Mouse (Mus musculus): ENCODE data around the gene Pde4d.

The Pde4d gene

DNA sequence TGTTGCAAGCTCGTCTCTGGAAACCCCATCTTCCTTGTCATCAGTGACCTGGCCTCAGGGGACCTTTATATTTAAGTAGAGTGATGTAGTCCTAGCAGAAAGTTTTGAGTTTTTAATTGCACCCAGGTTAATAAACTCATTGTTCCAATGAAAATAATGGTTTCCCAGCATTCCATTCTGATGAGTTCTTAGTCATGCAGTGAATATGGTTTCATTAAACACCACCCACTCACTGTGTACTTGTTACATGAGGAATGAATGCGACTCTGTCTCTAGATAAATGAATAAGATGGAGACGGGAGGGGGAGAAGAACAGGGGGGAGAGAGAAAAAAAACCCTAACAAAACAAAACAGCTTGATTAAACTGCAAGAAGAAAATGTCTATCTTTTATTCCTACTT, 148.9 kb downstream of the Pde4d start:
- no peak for DNase-seq (ENCODE audit: low read depth, low spot score)

DNA sequence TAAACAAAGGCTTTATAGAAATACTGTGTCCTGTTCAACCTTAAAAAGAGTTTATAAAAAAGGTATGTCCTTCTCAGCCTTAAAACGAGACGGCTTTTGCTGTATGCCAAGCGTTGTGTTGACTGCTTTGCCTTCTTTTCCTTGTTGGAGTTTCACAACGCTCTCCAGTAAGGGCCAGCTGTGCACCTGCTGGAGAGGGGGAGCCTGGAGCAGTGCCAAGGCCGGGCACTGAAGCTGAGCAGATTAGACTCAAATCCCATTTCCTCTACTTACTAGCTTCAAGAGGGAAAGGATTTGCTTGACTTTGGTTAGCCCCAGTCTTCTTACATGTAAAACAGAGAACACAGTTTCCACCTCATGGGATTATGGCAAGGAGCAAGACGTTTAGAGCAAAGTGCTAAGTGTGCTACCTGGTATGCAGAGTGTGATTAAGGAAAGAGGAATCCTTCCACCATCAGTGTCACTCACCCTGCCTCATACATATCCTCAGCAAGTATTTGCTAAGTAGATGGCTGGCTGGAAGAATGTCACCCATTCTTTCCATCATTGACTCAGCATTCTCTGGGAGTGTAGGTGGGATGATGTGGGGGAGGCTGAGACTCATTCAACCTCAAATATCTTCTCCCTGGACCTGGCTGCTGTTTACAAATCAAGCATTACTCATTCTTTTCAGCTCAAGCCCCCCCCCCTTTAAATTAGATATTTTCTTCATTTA, 149.6 kb downstream of the Pde4d start:
- DNase-seq (ENCODE audit: low read depth, low spot score), result no peak

DNA sequence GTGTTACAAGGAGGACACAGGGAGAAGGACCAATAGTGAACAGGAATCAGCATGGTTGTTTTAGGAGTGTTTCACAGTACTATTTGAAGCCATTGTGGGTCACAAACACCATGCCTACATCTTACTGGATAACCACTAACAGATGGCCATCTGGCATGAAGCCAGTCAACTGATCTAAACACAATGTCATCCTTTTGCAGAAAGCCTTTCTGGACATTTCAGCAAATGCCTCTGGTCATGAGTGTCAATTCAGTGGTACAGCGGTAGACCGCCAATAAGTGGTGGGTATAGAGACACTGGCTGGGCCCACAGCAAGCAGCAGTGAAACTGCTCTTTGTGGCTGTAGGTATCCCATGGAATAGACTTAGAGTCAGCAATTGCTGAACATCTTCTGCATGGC, 151.3 kb downstream of the Pde4d start:
- no peak for DNase-seq (ENCODE audit: low read depth, low spot score)

DNA sequence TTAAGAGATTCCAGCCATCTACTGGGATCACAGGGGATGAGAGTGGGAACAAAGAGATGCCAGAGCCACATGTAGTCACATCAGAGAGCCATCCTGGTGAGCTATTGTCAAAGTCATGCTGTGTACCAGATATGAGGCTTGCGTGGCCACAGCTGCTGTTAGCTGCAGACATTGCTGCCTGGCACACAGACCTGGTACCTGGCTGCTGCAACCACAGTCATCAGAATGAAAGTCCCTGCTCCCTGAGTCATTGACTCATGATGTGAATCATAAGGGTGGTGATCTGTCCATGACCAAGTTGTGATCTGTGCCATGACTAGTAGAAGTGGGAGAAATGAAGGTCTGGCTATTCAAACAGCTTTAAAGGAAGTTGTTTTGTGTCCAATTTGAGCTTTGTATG, 153.8 kb downstream of the Pde4d start:
- no peak for DNase-seq (ENCODE audit: low read depth, low spot score)

DNA sequence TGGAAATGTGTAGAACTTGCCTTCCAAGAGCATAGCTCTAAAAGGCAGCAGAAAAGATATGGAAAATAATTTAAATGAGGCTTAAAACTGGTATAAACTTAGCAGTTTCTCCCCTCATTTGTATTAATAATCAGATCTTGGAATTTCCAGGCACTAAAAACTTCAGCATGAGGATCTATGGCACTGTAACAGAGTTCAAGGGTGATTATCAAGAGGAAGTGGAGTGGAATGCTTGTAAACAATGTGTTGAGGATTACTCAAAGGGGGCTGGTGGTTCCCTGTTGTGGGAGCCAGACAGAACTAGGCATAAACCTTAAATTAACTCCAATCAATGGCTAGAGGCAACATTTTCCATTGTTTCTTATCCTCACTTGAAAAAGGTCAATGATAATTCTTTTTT, 154.5 kb downstream of the Pde4d start:
- DNase-seq (ENCODE audit: low read depth, low spot score), result no peak

DNA sequence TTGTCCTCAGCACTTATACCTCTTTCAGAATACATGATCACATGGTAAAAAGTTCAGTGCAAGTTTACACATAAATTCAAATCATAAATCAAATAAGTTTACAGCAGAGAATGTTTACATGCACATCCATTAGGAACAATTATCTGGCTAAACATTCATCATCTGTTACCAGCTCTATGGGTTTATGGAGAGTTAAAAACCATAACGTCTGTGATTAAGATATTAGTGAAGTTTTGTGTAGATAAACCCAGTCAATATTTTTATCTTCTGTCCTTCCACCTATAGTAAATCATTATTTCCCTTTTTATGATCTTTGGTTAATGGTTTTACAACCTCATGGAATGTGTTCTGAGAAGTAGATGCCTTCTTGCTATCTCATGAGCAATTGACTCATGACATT, 168.5 kb downstream of the Pde4d start:
- no peak for DNase-seq (ENCODE audit: low read depth, low spot score)

DNA sequence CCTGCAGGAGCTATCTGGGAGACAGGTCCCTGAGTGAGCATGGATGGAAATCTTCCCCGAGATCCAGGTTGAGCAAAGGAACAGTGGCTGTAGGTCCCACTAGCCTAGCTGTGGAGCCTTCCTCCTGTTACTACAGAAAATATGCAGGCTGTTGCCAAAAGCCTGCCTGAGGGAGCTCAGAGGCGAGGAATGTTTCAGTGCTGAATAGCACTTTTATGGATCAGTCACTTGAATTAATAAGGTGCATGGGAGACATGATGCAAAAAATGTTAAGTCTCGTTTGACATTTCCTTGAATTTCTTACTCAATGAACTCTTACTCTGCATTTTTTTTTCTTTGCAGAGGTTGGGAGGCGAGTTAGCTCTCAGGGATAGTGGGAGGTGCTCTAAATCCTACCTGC, 172.9 kb downstream of the Pde4d start:
- DNase-seq (ENCODE audit: low read depth, low spot score), result no peak

DNA sequence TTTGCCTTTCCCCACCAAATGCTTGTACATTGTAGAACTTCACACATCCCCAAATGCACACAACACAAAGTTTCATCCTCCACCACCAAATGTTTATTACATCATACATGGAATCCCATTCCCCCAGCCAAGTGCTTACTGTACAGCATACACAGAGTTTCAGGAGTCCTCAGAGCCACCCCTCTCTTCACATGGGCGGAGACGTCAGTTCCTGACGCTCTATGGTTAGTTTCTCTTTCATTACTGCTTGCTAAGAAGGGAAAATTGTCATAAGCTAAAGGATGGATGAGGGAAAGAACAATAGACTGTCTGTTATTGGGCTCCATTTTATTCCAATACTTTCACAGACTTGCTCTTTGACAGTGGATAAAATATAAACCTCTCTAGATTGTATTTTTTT, 174.2 kb downstream of the Pde4d start:
- no peak for DNase-seq (ENCODE audit: low read depth, low spot score)

DNA sequence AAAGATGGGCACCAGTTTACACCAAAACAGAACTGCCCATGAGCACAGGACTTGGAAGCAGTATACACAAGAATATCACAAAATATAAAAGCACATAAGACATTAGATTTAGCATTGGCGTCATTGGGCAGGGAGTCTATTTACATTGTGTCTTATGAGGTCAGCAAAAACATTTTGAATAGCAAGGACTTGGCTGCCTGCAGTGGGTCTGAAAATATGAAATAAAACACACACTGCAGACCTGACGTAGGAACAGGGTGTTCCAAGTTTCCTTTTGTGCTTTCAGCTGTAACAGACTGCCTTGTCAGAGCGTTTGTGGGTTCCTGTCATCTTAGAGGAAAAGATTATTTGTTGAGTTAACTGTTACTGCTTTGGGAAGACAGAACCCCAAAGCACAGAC, 176.4 kb downstream of the Pde4d start:
- no peak for DNase-seq (ENCODE audit: low read depth, low spot score)

DNA sequence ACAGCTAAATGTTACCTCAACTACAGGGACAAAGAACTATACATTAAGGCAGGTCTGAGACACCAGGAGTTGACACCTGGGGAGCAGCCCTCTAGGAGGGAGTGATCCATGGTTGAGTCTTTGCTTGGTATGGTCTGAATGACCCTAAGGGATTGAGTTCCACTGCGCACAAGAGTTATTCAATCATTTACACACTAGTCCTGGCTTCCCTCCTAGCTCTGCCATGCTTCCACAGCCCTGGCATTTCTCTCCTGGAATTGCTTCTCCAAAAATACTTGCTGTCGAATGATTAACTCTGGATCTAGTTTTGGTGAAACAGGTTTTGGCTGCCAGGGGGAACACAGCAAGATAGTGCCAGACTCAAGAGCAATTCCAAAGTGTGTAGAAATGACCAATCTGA, 178.8 kb downstream of the Pde4d start:
- DNase-seq (ENCODE audit: low read depth, low spot score), result no peak

DNA sequence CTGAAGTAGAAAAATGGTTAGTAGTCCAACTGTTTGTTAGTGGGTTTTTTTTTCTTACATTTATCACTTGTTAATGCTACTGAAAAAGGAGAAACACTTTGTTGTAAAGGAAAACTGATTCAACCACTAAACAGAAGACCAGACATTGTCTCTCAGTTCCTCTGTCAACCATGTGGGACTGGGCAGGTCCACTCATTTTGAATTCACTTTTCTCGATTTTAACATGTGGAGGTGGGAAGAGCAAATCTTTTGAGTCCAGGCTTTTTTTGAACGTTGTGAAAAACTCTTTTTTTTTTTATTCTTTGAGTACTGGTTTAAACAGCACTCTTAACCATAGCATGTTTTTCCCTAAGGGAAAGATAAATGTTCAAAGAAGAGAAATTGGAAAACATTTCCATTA, 180.8 kb downstream of the Pde4d start:
- DNase-seq (ENCODE audit: low read depth, low spot score), result no peak

DNA sequence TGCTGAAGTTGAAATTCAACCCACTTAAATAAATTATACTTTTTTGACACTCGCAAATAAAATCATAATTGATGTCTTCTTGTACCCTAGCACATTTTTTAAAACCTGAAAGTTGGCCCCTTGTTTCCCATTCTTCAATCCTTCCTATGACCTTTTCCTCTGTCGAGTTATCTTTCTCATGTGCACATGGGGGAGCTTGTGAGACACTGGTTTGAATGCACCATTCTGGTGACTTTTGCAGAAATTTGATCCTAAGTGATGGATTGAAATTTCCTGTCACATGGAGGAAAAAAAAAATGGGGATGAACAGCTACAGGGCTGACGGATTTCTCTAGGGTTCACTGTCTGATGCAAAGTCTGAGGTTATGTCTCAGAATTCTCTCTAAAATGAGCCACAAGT, 181.5 kb downstream of the Pde4d start:
- no peak for DNase-seq (ENCODE audit: low read depth, low spot score)

DNA sequence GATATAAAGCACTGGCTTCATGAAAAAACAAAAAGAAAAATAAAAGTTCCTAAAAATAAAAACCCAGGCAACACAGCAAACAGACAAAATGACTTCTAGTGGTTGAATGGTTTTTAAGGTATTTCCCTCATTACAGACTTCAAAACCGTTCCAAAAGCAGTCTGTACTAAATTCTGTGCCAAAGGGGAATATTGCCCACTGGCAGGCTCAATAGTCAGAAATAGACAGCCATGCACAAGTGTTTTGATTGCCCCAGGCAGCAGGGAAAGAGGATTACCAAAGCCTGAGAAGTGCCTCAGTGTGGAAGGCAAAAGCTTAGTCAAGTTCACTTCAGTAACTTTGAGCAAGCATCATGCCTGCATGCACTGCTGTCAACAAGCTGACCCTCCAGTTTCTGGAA, 186.8 kb downstream of the Pde4d start:
- DNase-seq (ENCODE audit: low read depth, low spot score), result no peak

DNA sequence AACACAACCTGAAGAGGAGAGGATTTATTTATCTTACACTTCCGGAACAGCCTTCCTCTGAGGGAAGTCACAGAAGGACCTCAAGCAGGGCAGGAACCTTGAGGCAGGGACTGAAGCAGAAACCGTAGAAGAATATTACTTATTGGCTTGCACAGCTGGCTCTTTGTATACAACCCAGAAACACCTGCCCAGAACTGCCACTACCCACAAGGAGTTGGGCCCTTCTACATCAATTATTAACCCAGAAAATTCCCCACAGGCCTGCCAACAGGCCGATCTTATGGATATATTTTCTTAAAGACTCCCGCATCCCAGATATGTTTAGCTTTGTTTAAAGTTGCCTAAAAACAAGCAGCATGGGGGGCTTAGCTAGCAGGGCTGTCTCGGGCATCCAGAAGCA, 192.5 kb downstream of the Pde4d start:
- no peak for DNase-seq (ENCODE audit: low read depth, low spot score)

DNA sequence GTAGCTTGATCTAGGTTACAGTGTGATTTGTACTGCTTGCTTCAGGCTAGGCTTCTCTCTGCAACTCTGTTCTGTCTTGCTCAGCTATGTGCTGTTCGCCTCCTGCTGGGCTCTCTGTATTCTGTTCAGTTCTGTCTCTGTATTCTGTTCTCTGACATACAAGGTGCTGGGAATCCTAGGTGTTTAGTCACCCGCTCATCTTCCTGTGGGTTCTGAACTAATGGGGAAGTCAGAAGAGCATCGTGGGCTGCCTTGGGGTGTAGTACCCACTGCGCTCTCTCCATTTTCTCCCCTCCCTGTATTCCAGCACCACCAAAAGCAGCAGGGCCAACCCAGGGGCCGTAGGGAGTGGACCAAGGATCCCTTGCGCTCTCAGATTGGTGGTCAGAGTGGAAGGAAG, 197.1 kb downstream of the Pde4d start:
- no peak for DNase-seq (ENCODE audit: low read depth, low spot score)

DNA sequence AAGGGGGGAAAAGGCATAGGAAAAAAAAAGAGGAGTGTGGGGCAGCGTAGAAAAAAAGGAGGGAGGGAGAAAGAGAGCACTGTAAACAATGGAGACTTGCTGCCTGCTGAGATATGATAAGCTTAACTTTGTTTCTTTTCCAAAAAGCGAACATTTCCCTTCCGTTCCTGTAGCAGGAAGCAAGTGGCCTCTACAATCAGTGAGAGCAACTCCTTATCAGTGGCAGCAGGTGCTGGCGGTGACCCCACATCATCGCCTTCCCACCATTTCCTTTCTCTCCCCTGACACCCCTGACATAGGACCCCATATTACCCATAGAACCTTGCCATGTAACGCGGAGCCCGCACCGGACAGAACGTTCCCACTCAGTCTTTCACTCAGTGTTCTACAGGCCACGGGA, 197.5 kb downstream of the Pde4d start:
- no peak for DNase-seq (ENCODE audit: low read depth, low spot score)

DNA sequence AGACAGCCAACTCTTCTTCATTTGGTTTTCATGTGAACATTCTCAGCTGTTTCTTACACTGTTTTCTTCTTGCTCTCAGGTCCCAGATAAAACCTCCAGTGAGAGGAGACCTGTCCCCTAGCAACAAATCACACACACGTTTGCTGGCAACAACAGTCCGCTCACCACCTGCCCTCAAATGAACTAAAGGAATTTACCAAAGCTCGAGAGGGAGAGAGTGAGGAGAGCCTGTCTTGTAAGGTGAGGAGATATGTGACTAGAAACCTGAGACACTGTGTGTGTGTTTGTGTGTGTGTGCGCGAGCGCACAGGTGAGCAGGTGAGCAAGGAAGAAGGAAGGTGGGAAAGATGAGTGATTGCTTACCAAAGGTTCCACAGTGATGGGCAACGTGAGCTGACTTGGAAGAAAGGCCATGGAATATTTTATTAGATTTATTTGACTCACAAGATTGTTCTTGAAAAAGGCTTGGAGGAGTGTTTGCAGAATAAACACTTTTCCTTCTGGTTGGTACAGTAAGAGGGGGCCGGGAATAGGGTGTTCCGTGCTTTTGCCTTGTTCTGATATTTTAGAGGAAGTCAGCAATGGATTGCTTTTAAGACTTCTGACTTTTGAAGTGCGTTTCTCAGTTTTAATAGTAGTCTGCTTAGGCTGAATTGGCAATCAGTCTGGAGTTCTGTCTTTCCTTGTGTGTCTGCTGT, 204.4 kb downstream of the Pde4d start:
- no peak for DNase-seq (ENCODE audit: low read depth, low spot score)

DNA sequence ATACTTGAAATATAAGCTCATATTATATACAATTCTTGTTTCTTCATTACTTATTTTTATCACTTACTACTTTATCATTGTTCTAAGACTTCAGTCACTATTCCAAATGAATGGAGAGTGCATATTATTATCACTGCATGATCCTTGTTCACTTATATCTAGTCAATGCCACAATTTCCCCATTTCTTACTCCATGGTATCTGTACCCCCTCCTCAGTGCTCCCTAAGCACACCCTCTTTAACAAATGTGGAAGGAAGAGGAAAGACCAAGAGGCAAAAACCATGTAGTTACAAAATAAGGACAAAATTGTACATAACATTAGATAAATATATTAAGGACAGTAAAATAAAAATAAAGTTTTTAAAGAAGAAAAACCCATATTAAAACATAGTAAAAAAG, 216.8 kb downstream of the Pde4d start:
- DNase-seq (ENCODE audit: low read depth, low spot score), result no peak

DNA sequence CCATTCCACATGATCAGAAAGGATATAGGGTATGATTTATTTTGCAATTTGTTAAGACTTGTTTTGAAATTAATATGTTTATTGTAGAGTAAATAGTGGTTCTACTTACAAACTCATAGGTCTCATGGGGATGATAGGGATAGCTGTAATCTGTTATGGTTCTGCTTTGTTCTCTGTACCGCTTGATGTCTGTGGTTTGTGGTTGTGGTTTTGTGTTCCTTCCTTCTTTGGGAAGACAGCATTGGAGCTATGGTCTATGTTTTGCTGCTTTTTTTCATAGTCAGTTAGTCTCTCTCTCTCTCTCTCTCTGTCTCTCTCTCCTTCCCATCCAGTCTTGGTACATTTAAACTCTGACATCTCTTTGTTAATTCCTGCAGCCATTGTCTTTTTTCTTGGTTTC, 217.3 kb downstream of the Pde4d start:
- DNase-seq (ENCODE audit: low read depth, low spot score), result no peak

DNA sequence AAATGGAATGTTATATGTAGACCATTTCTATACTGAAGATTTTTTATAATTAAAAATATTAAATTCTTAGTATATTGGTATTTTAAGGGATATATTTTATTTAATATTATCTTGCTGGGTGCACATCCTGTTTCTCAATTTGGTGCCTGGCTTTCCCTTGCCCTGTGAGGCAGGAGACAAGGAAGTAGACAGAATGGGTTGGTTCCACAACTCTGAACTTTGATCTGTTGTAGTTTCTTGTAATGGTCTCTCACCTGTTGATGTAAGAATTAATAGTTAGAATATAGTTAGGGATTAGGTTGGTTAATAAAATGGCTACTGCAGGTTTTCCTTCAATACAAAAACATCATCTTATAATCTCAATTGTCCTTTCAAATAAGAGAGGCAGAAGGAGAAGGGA, 227.3 kb downstream of the Pde4d start:
- no peak for DNase-seq (ENCODE audit: low read depth, low spot score)

DNA sequence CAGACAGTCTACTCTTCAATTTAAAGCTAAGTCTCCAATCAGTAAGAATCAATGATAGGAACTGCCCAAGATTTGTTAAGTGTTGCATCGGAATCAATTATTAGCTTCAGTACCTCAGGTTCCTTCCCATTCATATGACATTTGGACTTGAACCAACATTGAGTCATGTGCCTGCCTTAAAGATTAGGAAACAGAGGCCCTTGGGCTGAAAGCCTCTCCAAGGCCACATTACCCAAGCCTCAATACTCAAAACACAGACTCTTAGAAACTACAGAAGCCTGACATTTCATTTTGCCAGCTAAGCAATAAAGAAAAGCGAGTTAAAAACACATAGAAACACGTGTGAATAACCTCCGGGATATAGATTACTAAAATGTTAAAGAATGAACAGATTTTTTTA, 233.3 kb downstream of the Pde4d start:
- DNase-seq (ENCODE audit: low read depth, low spot score), result no peak

DNA sequence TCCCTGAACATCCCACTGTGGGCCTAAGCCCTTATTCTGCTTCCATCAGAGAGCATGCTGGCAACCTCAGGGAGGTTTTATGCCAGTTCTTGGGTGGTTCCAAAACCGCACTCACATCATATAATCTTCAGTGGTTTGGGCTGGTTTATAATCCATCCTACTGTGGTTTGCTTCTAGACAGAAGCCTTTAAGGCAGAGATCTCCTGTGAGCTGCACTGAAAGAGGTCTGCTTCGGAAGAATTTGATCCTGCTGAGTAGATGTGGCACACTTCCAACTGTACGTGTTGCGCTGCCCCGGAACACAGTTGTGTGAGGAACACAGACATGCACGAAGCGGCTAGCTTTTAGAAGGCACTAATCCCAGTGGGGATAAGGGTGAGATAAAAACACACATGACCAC, 236.1 kb downstream of the Pde4d start:
- no peak for DNase-seq (ENCODE audit: low read depth, low spot score)

DNA sequence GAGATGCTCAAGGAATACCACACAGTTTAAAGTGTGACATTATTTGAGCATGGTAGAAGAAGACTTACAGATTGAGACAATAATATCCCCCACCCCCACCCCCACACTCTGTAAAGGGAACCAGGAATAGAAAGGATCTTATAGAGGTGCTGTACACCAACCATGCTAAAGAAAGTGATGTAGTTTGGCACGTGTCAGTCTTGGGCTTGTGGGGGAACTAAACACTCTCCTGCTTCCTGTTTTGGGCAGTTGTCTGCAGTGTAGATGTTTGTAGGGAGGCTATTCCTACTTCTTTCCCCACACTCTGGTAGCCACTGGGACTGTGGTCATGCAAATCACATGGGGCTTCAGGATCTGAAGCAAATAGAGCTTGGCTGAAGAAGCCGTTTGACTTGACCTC, 236.5 kb downstream of the Pde4d start:
- DNase-seq (ENCODE audit: low read depth, low spot score), result no peak

DNA sequence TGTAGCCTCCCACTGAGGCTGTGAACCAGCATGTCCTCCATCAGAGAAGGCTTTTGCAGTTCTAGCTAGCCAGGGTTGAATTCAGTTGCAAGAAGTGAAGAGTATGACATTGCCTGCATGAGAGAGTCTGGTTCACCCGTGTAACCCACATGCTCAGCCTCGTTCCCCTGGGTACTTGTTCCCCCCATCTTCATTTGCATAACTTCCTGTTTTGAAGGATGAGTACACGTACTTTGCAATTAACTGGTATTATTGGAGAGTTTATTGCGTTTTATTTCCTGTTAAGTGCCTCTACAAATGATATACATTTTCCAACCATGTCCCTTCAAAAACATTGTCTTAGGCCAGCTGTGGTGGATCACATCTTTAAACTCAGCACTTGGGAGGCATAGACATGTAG, 237.1 kb downstream of the Pde4d start:
- DNase-seq (ENCODE audit: low read depth, low spot score), result no peak
